Mouse (Mus musculus) intestine, postnatal 0 days (tissue): ENCODE measurements around the gene Rasa2. TPM values are rescaled to one million over a fixed set of nuclear protein-coding genes. Genes with fewer than 3 reads are reported as not detected.

Source experiments
- ATAC-seq: fragments of 200-750 bp; cut with Nextera tagmentation; 2 replicates; pipeline ENCODE4 v1.8.0; 2017; ENCODE audit warnings: mild to moderate bottlenecking, moderate TSS enrichment, moderate library complexity
- H3K27ac ChIP-seq: fragments of 300-500 bp; sonication (generic); 2 replicates; pipeline ENCODE4 v1.5.1; 2014; ENCODE audit warnings: mild to moderate bottlenecking, low read depth, low read length, moderate library complexity
- H3K27me3 ChIP-seq: fragments of 300-500 bp; sonication (generic); replicated peaks from 2 replicates; pipeline ENCODE4 v1.6.1; 2014; ENCODE audit warnings: low read length, mixed read lengths; ENCODE audit not compliant: control insufficient read depth, insufficient read depth
- H3K36me3 ChIP-seq: fragments of 300-500 bp; sonication (generic); 2 replicates; pipeline ENCODE4 v1.6.1; 2014; ENCODE audit warnings: mild to moderate bottlenecking, moderate library complexity; ENCODE audit not compliant: control insufficient read depth, insufficient read depth
- H3K4me1 ChIP-seq: fragments of 300-500 bp; sonication (generic); replicated peaks from 2 replicates; pipeline ENCODE4 v1.6.1; 2014; ENCODE audit warnings: antibody characterized with exemption, low read length, mixed read lengths; ENCODE audit not compliant: control insufficient read depth, insufficient read depth
- H3K4me2 ChIP-seq: fragments of 300-500 bp; sonication (generic); replicated peaks from 2 replicates; pipeline ENCODE4 v1.6.1; 2014; ENCODE audit warnings: low read depth, mild to moderate bottlenecking, moderate library complexity
- H3K4me3 ChIP-seq: fragments of 300-500 bp; sonication (generic); 2 replicates; pipeline ENCODE4 v1.5.1; 2014; ENCODE audit warnings: low read depth, low read length
- H3K9ac ChIP-seq: fragments of 300-500 bp; sonication (generic); 2 replicates; pipeline ENCODE4 v1.6.1; 2014; ENCODE audit warnings: mild to moderate bottlenecking, low read depth, low read length
- H3K9me3 ChIP-seq: fragments of 300-500 bp; sonication (generic); 2 replicates; pipeline ENCODE4 v1.6.1; 2016; ENCODE audit warnings: mixed run types; ENCODE audit not compliant: control insufficient read depth
- CTCF ChIP-seq: sonication (generic); IDR thresholded peaks from 2 replicates; pipeline ENCODE4 v1.5.1; 2016; ENCODE audit warnings: low read depth, mild to moderate bottlenecking, control low read depth, antibody characterized with exemption, moderate library complexity
- WGBS: fragments of 180-500 bp; shearing (Covaris S2); extraction: QIAGEN DNeasy Blood & Tissue Kit; methylation state at CpG from one replicate; pipeline ENCODE4 v1.1.7; 2014; 5-methylcytosine and 5-hydroxymethylcytosine counted together
- polyA plus RNA-seq: library from polyadenylated mRNA; unstranded; fragments of >200 nt; fragmentation: Nextera tagmentation; extraction: Ambion mirVana; gene quantifications from 2 replicates; pipeline ENCODE4 v1.2.1, GENCODE M21; 2015

The Rasa2 gene
- polyA plus RNA-seq, 1 experiment from 2014 or later, result 16.2 TPM

- Histone ChIP-seq H3K9ac (no peak overlapping the region), H3K4me2 (no peak overlapping the region), H3K27ac (no peak overlapping the region), H3K4me3 (no peak overlapping the region), H3K27me3 (no peaks in the 10 kb centered on the region), H3K4me1 (no peaks in the 10 kb centered on the region), H3K36me3 (peaks cover 34% of the 10 kb centered on the region), H3K9me3 (no peaks in the 10 kb centered on the region)
- peak; percentile 37; the same call in 1 of the 2 replicates for TF ChIP-seq CTCF
- WGBS, result over 99% methylated on average over 4 of the region's 4 CpGs
- no peak for ATAC-seq
Measured at GRCm38 (mm10) chr9:96563501-96563900, 67.9 kb downstream of the Rasa2 start.

- no peaks in the 10 kb centered on the region for H3K27me3 ChIP-seq
- no peak overlapping the region for H3K27ac ChIP-seq
- H3K4me1 ChIP-seq, result no peaks in the 10 kb centered on the region
- 91% methylated on average over 6 of the region's 6 CpGs for WGBS
- H3K9me3 ChIP-seq, result no peaks in the 10 kb centered on the region
- peaks cover 27% of the 10 kb centered on the region for H3K36me3 ChIP-seq
- no peak overlapping the region for H3K4me3 ChIP-seq
- ATAC-seq, result no peak
- no peak overlapping the region for H3K4me2 ChIP-seq
- no peak overlapping the region for H3K9ac ChIP-seq
- TF ChIP-seq CTCF, result no peak
Measured at GRCm38 (mm10) chr9:96559148-96559547, 72.3 kb downstream of the Rasa2 start.

GRCm38 (mm10) chr9:96558594-96558993 lies 72.8 kb downstream of the Rasa2 start:
- H3K27ac ChIP-seq, result no peak overlapping the region
- H3K4me1 ChIP-seq, result no peaks in the 10 kb centered on the region
- H3K9ac ChIP-seq, result no peak overlapping the region
- ATAC-seq, result no peak
- peaks cover 25% of the 10 kb centered on the region for H3K36me3 ChIP-seq
- no peaks in the 10 kb centered on the region for H3K27me3 ChIP-seq
- no peaks in the 10 kb centered on the region for H3K9me3 ChIP-seq
- no peak for TF ChIP-seq CTCF
- no peak overlapping the region for H3K4me2 ChIP-seq
- H3K4me3 ChIP-seq, result no peak overlapping the region
- WGBS, result 78% methylated on average over 1 of the region's 1 CpGs

GRCm38 (mm10) chr9:96554095-96554494 lies 77.3 kb downstream of the Rasa2 start:
- Histone ChIP-seq H3K27me3 (no peaks in the 10 kb centered on the region), H3K4me2 (no peak overlapping the region), H3K4me1 (no peaks in the 10 kb centered on the region), H3K9ac (no peak overlapping the region), H3K27ac (no peak overlapping the region), H3K4me3 (no peak overlapping the region), H3K36me3 (peaks cover 23% of the 10 kb centered on the region), H3K9me3 (no peaks in the 10 kb centered on the region)
- no peak for ATAC-seq
- 85% methylated on average over 1 of the region's 1 CpGs for WGBS
- TF ChIP-seq CTCF, result peak; percentile 56

- Histone ChIP-seq H3K27ac (no peak overlapping the region), H3K9ac (no peak overlapping the region), H3K9me3 (no peaks in the 10 kb centered on the region), H3K4me3 (no peak overlapping the region), H3K27me3 (no peaks in the 10 kb centered on the region), H3K4me2 (no peak overlapping the region), H3K36me3 (peaks cover 34% of the 10 kb centered on the region), H3K4me1 (no peaks in the 10 kb centered on the region)
- 88% methylated on average over 13 of the region's 13 CpGs for WGBS
- no peak for TF ChIP-seq CTCF
- no peak for ATAC-seq
Measured at GRCm38 (mm10) chr9:96545410-96545809, 86.0 kb downstream of the Rasa2 start.

- ATAC-seq, result 0 out of 2 replicates have a peak, but pooled peaks have one; percentile 51
- TF ChIP-seq CTCF, result peak; percentile 72
- no peaks in the 10 kb centered on the region for H3K9me3 ChIP-seq
- H3K27me3 ChIP-seq, result no peaks in the 10 kb centered on the region
- 46% methylated on average over 27 of the region's 27 CpGs for WGBS
- H3K27ac ChIP-seq, result no peak overlapping the region
- peaks cover 34% of the 10 kb centered on the region for H3K36me3 ChIP-seq
- H3K4me3 ChIP-seq, result no peak overlapping the region
- H3K9ac ChIP-seq, result no peak overlapping the region
- no peaks in the 10 kb centered on the region for H3K4me1 ChIP-seq
- peak overlapping the region; percentile 27; the same call in 1 of the 2 replicates for H3K4me2 ChIP-seq
Measured at GRCm38 (mm10) chr9:96543643-96544640, 87.5 kb downstream of the Rasa2 start.
